Mouse (Mus musculus) R1 (cell line): Measurements from ENCODE around the gene Cdh5.

Experiments
- DNase-seq: peaks from one replicate; pipeline ENCODE4 v3.0.0-alpha.2; 2018; ENCODE audit warnings: low read depth, low spot score

Gene Cdh5

DNA sequence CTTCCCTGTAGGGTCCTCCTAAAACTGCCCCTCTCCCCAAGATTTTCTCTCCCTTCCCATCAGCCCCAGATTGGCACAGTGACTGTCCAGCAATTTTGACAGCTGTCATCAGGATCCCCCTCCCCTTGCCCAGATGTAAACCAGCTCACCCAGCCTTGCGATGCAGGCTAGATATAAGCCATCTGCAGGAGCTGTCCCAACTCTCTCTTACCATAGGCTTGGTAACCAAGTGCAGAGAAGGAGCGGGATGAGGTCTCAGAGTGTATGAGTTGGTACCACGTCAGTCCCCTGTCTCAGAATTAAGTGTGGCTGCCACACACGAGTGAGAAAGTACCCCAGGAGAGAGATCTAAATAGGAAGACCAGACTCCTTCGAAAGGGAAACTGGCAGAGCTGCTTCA is 87.0 kb downstream of the Cdh5 start:
- no peak for DNase-seq

DNA sequence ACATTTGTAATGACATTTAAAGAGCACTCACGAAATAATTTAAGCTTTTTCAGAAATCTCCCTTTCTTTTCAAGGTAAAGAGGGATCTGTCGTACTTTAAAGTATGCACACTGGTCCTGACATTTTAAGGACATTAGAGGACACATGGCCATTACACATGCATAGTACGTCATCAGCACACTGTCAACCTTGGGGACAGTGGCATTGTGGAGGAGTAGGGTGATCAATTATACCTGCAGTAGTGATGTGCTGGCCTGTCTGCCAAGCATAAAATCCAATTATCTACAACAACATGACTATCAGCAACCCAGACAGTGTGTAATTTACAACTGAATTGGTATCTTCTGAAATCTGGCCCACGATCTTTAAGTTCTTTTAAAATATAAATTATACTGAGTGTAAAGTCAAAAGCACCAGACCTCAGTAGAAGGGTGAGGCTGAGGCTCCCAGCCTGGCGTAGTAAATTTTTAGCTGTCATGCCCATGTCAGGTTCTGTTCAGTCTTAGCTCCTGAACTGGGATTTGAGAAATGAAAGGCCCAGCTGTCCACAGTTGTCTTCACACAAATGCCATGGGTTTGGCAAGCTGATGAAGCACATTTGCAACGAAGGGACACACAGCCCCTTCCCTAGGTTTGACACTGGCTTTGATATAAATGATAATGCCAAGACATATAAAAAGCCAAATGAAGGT is 89.5 kb downstream of the Cdh5 start:
- no peak for DNase-seq

DNA sequence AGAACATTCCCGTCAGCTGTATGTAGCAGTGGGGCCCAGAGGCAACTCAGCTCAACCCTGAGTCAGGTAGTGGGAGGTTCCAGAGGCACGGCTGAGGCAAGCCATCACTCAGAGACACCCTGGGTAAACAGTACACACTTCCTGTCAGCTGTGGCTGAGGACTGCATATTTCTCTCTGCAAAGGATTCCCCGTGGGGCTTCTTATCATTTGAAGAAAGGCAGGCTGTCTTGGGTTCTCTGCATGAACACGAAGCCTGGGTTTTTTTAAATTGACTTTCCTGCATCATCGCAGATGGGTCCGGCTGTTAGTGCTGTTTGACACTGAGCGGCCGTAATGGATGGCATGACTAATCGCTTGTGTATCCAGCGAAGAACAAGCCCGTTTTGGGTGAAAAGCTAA is 90.1 kb downstream of the Cdh5 start:
- peak; percentile 8 for DNase-seq
